Mouse (Mus musculus) monocyte, adult 5-6 weeks (primary cell): ENCODE measurements around the gene Hrasls5. TPM values are rescaled to one million over a fixed set of nuclear protein-coding genes. Genes with fewer than 3 reads are reported as not detected.

Source experiments
- ATAC-seq: fragments of 153-309, 156-312 bp; replicated peaks from 2 replicates; pipeline ENCODE4 v1.8.0; 2017; ENCODE audit warnings: mild to moderate bottlenecking; ENCODE audit not compliant: low TSS enrichment, insufficient number of reproducible peaks, severe bottlenecking, poor library complexity, low FRiP score
- total RNA-seq: library from RNA; stranded (forward); fragments of 200-1000, 200-491, 200-594 nt; gene quantifications from 3 replicates; pipeline ENCODE4 v1.2.3, GENCODE M21; 2017

Hrasls5 gene
- total RNA-seq, result 0.96 to 1.3 TPM in 2 of 3 replicates, not detected in the other

GRCm38 (mm10) chr19:7611942-7612757, at the start of gene Hrasls5:
Gene Hrasls5 (plus strand): TSS chr19:7612541.
- ATAC-seq, result no peak

GRCm38 (mm10) chr19:7562601-7563129, 49.7 kb upstream of the Hrasls5 start:
- no peak for ATAC-seq

- ATAC-seq, result no peak
Measured at GRCm38 (mm10) chr19:7563676-7564075, 48.7 kb upstream of the Hrasls5 start.

DNA sequence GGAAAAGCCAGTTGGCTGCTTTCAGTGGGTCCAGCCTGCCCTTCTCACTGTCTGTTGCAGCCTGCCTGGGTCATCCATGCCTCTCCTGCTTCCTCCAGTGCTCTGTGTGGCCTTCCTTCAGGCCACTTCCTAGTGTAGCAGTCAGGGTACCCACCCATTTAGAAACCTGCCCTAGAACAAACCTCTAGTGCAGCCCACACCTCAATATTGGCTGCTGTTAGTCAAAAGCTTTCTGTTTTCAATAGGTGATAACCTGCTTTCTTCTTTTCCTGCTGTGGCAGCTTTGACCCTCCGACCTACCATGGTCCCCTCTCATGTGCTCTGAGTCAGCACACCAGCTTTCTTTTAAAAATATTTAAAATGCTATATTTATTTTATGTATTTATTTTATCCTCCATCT, 47.9 kb upstream of the Hrasls5 start:
- no peak for ATAC-seq

- no peak for ATAC-seq
Measured at GRCm38 (mm10) chr19:7566826-7567225, 45.5 kb upstream of the Hrasls5 start.

- ATAC-seq, result no peak
Measured at GRCm38 (mm10) chr19:7568364-7568763, 44.0 kb upstream of the Hrasls5 start.

DNA sequence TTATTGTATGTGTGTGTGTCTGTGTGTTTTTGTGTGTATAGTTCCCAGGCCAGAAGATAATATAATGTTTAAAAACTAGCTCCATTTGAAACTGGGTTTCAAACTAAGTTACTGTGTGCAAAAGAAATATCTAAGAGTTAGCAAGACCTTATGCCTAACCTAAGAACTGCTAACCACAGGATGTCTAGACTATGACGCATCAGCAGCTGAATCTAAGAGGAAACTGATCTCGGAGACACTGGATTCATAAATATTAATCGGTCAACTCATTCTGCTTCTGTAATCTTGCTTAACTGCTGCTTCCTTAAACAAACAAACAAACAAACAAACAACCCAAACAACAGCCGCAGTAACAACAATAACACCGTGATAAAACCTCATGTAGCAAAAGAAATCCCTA, 42.7 kb upstream of the Hrasls5 start:
- no peak for ATAC-seq

GRCm38 (mm10) chr19:7576180-7576579, 36.2 kb upstream of the Hrasls5 start:
- no peak for ATAC-seq

DNA sequence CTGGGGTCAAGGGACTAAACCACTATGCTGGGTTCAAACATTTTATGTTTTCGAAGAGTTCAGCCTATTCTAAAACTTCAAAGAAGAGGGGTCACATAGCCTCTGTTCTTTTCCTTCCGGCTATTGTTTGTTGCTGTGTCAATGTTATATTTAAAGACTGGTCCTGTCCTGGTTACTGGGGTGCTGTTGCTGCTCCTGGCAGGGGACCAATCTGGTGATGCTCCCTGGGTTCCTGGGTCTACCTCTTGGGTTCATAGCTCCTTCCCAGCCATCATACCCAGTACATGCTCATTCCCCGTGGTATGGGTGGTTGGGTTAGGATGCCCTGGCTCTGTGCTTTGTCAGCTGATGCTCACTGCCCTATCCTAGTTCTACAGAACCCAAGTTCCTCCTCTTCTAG, 34.6 kb upstream of the Hrasls5 start:
- no peak for ATAC-seq

DNA sequence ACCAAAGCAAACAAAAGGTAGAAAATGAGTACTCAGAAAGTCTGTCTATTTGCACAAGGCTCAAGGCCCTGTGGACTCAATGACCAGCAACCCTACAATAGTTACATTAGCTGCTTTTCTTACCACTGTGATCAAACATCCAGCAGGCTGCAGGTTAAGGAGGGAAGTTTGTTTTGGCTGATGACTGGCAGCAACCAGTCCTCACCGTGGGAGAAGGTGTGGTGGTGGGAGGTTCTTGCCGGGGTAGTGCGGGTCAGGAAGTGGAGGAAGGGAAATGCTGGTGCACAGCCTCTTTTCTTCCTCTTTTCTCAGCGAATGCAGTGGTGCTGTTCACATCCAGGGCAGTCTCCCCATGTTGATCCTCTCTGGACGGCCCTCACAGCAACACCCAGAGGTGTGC, 31.3 kb upstream of the Hrasls5 start:
- ATAC-seq, result 0 out of 2 replicates have a peak, but pooled peaks have one; percentile 24

DNA sequence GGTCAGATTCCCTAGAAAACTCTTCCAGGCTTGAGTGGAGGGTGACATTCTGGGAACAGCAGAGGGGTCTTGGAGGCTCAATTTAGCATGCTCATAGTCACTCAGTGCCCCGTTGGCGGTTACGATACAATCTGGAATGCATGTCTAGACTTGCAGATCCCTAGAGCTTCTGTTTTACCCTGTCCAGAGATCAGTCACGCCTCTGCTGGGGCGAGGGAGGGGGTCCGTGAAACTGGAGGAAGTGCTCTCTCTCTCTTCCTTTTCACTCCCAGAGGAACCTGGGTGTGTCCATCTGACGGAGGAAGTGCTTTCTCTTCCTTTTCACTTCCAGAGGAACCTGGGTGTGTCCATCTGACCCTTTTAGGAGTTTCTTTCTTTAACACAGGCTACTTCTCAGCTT, 29.2 kb upstream of the Hrasls5 start:
- ATAC-seq, result no peak

DNA sequence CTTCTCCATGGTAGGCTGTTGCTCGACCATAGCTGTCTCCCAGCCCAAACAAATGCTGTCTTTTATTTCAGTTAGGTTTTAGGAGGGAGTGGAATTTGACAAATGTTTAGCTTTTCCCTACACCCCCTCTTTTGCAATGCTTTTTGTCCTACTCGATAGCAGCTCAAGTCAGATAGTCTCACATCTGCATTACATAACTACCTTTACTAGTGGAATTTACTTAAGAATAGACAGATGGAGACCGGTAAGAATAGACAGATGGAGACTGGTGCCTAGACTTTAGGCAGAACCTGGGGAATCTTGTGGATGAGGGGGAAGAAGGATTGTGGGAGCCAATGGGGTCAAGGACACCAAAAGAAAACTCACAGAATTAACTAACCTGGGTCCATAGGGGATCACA, 28.7 kb upstream of the Hrasls5 start:
- ATAC-seq, result no peak

DNA sequence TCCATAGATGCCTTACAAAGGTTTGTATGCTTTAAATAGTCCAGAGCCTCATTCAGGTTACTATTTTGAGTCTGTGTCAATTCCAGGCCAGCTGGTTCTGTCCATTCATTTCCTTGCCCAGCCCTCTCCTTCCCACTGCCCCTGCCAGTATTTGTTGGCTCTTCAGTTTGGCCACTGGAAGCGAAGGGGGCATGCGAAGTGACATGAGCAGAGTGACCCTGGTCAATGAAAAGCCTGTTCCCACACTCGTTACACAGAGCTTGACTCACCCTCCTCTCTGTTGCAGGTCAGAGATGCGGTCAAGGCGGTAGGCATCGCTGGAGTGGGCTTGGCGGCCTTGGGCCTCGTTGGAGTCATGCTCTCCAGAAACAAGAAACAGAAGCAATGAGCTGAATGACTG, 27.1 kb upstream of the Hrasls5 start:
- no peak for ATAC-seq

DNA sequence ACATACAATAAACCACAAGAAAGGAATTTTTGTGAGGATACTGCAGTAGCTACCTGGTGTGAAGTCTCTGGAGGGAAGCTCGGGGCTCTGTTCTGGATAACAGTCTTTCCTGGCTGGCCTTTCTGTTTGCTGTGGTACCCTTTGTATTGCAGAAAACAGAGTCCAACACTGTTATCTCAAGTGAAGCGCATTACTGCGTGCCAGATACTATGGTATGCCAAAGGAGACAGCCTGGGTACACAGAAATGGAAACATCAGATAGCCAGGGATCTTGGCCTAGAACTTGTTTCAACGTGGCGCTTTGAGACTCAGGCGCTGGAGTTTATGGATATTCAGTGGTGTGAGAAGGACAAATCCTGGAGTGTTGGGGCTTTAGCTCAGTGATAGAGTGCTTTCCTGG, 26.6 kb upstream of the Hrasls5 start:
- no peak for ATAC-seq

GRCm38 (mm10) chr19:7590795-7591194, 21.5 kb upstream of the Hrasls5 start:
- no peak for ATAC-seq

DNA sequence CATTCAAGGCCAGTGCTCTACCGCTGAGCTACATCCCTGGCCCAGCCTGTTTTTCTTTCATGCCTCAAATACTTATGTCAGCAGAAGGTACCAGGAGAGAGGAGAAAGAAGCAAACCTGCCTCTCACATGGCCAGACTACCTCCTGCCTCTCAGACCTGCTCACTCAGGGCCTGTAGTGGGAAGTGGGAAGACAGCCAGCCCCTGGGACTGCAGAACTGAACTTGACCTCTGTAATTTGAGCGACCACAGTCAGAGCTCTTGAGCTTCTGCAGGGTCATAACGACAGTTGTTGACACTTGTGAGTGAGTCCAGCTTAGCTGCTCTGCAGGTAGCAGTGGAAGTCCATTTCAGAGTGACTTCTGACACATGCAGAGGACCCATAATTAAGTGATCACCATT, 20.3 kb upstream of the Hrasls5 start:
- no peak for ATAC-seq

- ATAC-seq, result no peak
Measured at GRCm38 (mm10) chr19:7595534-7595933, 16.8 kb upstream of the Hrasls5 start.

DNA sequence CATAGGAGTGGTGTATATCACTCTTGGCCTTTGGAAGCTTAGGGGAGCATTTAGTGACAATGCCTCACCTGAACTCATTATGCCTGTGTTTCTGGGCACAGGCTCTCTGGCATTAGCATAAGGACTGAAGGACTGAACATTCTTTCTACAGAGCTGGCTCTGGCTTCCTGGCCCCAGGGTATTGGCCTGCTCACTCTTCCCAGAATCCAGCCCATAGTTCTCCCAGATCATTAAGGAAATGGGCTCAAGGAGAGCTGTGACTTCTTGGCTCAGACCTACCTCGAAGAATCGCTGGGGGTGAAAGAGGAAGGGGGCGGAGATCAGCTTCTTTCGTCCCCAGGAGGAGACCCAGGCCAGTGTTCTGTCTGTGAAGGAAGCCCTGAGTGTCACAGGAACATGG, 13.9 kb upstream of the Hrasls5 start:
- ATAC-seq, result no peak

DNA sequence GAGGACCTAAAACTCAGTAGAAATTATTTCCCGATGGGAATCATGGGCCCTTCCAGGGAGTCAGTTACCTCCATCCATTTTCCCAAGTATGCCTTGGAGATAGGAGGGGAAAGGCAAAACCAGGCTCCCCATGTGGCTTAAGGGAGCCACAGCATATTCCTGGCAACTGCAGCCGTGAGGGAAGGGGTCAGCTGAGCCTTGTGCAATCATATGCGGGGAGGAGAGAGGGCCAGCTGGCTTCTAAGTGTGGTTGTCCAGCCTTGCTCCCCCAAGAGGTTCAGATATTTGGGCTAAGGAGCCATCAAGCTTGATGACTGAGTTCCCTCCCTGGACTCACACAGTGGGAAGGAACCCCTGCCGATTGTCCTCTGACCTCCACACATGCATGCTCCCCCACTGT, 10.8 kb upstream of the Hrasls5 start:
- ATAC-seq, result no peak

DNA sequence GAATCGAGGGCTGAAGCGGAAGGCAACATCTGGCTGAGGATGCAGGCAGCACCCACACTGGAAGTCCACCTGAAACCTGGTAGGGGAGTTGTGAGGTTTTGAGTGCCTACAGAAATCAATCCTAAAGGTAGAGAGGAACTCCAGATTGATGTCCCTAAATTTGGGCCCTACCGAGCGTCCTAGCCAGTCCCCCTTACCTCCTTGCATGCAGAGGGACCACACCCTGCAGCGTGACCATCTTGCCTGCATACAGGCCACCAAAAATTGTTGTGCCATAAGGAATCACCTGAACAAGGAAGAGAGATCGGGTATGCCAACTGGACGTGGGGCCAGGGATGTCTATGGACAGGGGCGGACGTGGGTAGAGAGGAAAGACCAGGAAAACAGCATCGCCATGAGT, 8.2 kb upstream of the Hrasls5 start:
- no peak for ATAC-seq
